Mouse (Mus musculus) common myeloid progenitor, adult 5-6 weeks (primary cell): Measurements from ENCODE around the gene Kptn. TPM values are rescaled to one million over a fixed set of nuclear protein-coding genes. Genes with fewer than 3 reads are reported as not detected.

Experiments used
- ATAC-seq: replicated peaks from 2 replicates; pipeline ENCODE4 v1.8.0; 2016; ENCODE audit warnings: low read depth, mild to moderate bottlenecking, moderate TSS enrichment, inconsistent platforms; ENCODE audit not compliant: poor library complexity, severe bottlenecking
- total RNA-seq: library from RNA; stranded (forward); fragments of 200-1000, 187-1606 nt; gene quantifications from 2 replicates; pipeline ENCODE4 v1.2.3, GENCODE M21; 2017

The Kptn gene
- 6.5 and 6.8 TPM in 2 replicates for total RNA-seq

GRCm38 (mm10) chr7:16119569-16120261 is at the start of gene Kptn:
Gene Kptn (plus strand): TSS chr7:16119895.
- peak; percentile 93 for ATAC-seq

- peak; percentile 88 for ATAC-seq
Observed at GRCm38 (mm10) chr7:16070846-16071245, 48.8 kb upstream of the Kptn start.

GRCm38 (mm10) chr7:16071906-16072305 is 47.8 kb upstream of the Kptn start:
- ATAC-seq: no peak

- no peak for ATAC-seq
Observed at GRCm38 (mm10) chr7:16079947-16080346, 39.7 kb upstream of the Kptn start.

GRCm38 (mm10) chr7:16080581-16080980 is 39.1 kb upstream of the Kptn start:
- no peak for ATAC-seq

GRCm38 (mm10) chr7:16083361-16083760 is 36.3 kb upstream of the Kptn start:
- no peak for ATAC-seq

- ATAC-seq: no peak
Observed at GRCm38 (mm10) chr7:16087587-16087986, 32.1 kb upstream of the Kptn start.

GRCm38 (mm10) chr7:16094592-16094991 is 25.1 kb upstream of the Kptn start:
- no peak for ATAC-seq

- ATAC-seq: peak; percentile 87
Observed at GRCm38 (mm10) chr7:16098021-16099017, 21.4 kb upstream of the Kptn start, which contains the start of gene Napa. Gene Napa (plus strand): TSS chr7:16098458.

GRCm38 (mm10) chr7:16099901-16100300 is 19.8 kb upstream of the Kptn start:
- ATAC-seq: no peak

GRCm38 (mm10) chr7:16101081-16101480 is 18.6 kb upstream of the Kptn start:
- no peak for ATAC-seq

GRCm38 (mm10) chr7:16101726-16102475 is 17.8 kb upstream of the Kptn start:
- ATAC-seq: no peak

- no peak for ATAC-seq
Observed at GRCm38 (mm10) chr7:16102686-16103226, 16.9 kb upstream of the Kptn start.

GRCm38 (mm10) chr7:16103760-16104159 is 15.9 kb upstream of the Kptn start:
- no peak for ATAC-seq

- ATAC-seq: no peak
Observed at GRCm38 (mm10) chr7:16104611-16105388, 14.9 kb upstream of the Kptn start.

- no peak for ATAC-seq
Observed at GRCm38 (mm10) chr7:16108886-16109542, 10.7 kb upstream of the Kptn start.

- ATAC-seq: no peak
Observed at GRCm38 (mm10) chr7:16110158-16110557, 9.5 kb upstream of the Kptn start.

- no peak for ATAC-seq
Observed at GRCm38 (mm10) chr7:16111284-16112090, 8.2 kb upstream of the Kptn start.
